Mouse (Mus musculus): ENCODE data around the gene Hltf.
A peak's percentile ranks its signal among the peaks of the same experiment; 100 is the strongest.

The Hltf gene

DNA sequence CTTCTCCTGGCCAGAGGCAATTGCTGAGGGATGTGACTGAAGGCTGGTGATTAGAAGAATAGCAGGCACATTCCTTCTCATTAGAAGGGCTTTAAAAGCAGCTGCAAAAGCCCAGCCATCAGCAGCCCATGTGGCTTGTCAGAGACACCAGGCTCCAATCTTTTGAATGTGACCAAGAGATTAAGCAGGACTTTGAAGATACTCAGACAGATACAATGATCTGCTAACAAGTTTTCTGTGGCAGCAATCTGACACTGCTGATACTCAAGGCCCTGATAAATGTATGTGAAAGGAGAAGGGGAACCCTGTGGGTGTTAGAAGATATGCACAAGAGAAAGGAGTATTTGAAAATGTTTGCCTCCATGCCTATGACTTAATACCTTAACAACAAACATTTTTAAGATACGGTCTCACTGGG, 88.1 kb downstream of the Hltf start:
- DNase-seq (ENCODE audit: low read depth, low spot score) = no peak

DNA sequence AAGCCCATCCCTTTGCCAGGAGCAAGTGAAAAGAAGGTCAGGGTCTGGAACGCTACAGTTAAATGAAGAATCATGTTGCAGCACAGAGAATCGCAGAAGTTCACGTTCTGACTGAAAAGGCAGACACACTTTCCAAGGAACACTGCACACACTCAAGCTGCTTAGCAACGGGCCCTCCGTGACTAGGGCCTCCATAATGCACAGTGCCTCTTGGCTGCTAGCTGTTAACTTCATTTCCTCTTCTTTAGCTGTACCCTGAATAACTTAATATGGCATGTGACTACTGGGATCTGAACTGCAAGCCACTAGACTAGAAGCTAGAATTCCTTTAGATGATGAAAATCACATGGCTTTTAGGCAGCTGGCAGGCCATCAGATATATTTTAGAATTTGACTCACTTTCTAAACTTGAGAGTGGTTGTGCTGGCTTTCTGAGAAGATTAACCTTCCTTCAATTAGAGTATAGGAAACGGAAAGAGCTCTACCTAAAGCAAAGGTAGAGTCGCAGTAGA, 89.3 kb downstream of the Hltf start:
- DNase-seq (ENCODE audit: low read depth, low spot score) = no peak

DNA sequence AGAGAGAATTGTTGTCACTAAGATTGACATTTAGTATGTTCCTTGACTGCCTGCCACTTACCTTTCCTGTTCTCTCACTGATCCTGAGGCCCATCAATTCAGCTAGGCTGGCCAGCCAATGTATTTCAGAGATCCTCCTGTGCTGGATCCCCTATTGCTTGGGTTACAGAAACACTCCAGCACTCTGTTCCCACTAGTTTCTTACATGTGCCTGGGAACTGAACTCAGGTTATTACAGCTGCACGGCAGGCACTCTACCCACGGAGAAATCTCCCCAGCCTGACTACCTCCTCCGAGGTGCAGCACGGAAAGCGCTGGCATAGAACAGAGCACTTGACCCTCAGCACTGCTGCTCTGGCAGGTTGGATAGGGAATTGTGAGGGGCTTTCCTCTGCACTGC, 90.0 kb downstream of the Hltf start:
- no peak for DNase-seq (ENCODE audit: low read depth, low spot score)

DNA sequence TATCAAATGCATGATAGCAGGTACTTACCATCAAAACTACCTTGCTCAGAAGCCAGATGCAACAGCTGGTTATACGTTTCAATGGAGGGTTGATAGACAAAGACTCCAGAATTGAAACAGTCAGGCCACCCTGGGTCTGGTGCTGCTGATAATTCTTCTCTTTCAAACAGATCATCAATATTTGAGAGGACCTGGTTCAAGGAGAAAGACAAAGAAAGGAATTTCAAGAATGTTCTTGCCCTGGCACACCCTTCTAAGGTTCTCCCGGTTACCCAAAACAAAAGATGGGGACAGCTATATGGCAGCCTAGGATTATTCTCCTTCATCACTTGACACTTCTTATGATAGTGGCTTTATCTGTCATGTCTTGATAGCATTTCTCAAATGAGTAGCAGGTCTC, 92.9 kb downstream of the Hltf start:
- peak; percentile 31 for DNase-seq (ENCODE audit: low read depth, low spot score)

DNA sequence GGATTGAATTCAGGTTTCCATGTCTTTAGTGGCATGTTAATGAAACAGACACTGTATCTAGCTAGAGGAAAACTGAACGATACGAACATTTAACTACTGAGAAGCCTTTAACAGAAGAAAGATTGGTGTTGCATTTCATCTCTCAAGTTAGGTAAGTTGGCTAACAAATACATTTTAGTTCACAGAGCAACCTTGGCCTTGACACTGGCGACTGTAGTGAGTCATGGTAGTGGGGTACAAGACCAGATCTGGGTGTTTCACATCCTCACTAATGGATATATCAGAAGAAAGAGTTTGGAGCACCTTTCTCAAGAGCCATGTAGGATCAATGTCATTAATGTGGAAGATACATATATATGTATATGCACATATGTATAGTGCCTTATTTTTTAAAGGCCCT, 94.0 kb downstream of the Hltf start:
- DNase-seq (ENCODE audit: low read depth, low spot score) = no peak

DNA sequence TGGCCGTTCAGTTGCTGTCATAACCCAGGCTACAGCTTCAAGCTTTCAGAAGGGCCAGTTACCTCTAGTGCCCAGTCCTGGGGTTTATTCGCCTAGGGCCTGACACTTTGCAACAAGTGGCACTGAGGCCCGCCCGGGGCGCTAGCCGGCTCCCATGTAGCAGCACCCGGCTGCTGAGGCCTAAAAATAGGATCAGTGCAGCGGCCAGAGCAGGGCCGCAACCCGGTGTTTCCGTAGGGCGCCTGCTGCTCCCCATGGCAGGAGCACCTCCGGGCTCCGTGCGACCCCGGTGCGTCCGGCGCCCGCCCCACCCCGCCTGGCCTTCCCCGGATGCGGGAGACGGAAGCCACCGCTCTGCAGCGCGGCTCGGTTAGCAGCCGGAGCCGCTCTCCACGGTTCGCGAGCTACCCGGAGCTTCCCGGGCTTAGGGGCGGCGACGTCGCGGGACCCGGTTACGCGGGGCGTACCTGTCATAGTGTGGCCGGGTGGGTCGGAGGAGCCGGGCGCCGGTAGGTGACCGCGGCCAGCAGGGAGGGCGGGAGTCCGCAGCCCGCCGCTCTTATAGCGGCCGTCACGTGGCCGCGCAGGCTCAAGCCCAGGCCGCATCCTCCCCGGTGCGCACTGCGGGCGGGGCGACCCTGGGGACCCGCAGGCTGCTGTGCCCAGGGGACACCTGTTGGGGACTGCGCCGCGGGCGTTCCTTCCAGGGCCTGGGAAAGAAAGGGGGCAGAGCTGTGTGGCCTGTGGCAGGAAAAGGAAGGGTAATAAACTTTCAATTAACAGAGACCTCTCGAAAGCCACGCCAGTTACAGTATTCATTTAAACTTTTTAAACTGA, 97.1 kb downstream of the Hltf start, which contains the start of gene Gyg:
Gene Gyg, minus strand, starts transcription at position 787 of the 837 bp plus-strand sequence.
- no peak for DNase-seq (ENCODE audit: low read depth, low spot score)

DNA sequence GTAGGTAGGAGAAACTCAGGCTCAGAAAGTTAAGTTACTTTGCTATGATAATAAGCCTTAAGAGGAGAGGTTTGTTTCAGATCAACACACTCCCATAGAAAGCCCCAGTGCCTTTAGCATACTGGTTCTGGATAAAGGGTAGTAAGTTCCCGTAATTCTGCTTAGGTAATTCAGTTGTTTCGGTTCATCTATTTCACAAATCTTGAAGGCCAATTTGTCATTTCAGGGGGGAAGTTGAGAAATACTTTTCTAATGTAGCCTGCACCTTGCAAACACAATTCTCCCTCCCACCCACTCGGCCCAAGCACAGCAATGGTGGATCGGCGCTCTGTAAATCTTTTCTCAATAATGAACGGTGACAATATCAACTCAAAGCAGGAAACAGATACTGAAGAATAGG, 97.9 kb downstream of the Hltf start:
- DNase-seq (ENCODE audit: low read depth, low spot score) = no peak

DNA sequence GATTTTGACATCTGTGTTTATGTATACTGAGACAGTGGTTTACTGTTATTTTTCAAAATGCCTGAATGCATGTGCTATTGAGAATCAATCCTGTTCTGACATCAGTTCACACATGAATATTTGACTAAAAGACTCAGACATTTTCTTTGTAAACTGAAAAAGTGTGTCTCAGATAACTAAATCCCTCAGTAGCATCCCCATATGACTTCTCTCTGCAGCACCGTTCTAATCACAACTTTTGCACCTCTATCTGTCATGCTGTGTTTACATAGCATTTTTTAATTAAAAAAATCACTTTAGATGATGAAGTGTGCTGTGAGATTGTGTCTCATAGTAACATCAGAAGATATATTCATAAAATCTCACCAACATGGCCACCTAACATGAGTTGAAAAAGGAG, 109.9 kb downstream of the Hltf start:
- DNase-seq (ENCODE audit: low read depth, low spot score) = no peak

Measured in ES-CJ7 (cell line).